Mouse (Mus musculus) lung, embryonic 15.5 days (tissue): ENCODE measurements around the gene Zfyve9. TPM values are rescaled to one million over a fixed set of nuclear protein-coding genes. Genes with fewer than 3 reads are reported as not detected.

ENCODE experiments used
- ATAC-seq: fragments of 200-750 bp; cut with Nextera tagmentation; 2 replicates; pipeline ENCODE4 v1.8.0; 2017; ENCODE audit warnings: moderate number of reproducible peaks, borderline replicate concordance; ENCODE audit not compliant: low FRiP score, low TSS enrichment; ENCODE audit errors: extremely low read depth
- H3K27ac ChIP-seq: fragments of 300-500 bp; sonication (generic); 2 replicates; pipeline ENCODE4 v1.5.1; 2015; ENCODE audit warnings: moderate library complexity, mild to moderate bottlenecking, inconsistent platforms
- H3K27me3 ChIP-seq: fragments of 300-500 bp; sonication (generic); 2 replicates; pipeline ENCODE4 v1.6.1; 2015; ENCODE audit warnings: inconsistent platforms
- H3K36me3 ChIP-seq: fragments of 300-500 bp; sonication (generic); 2 replicates; pipeline ENCODE4 v1.6.1; 2015; ENCODE audit warnings: inconsistent platforms
- H3K4me1 ChIP-seq: fragments of 300-500 bp; sonication (generic); 2 replicates; pipeline ENCODE4 v1.6.1; 2015; ENCODE audit warnings: inconsistent platforms
- H3K4me2 ChIP-seq: fragments of 300-500 bp; sonication (generic); 2 replicates; pipeline ENCODE4 v1.6.1; 2015; ENCODE audit warnings: inconsistent platforms, mild to moderate bottlenecking, moderate library complexity
- H3K4me3 ChIP-seq: fragments of 300-500 bp; sonication (generic); 2 replicates; pipeline ENCODE4 v1.5.1; 2015; ENCODE audit warnings: mild to moderate bottlenecking, inconsistent platforms
- H3K9ac ChIP-seq: fragments of 300-500 bp; sonication (generic); 2 replicates; pipeline ENCODE4 v1.6.1; 2015; ENCODE audit warnings: inconsistent platforms
- H3K9me3 ChIP-seq: fragments of 300-500 bp; sonication (generic); 2 replicates; pipeline ENCODE4 v1.6.1; 2016; ENCODE audit warnings: inconsistent platforms
- WGBS: fragments of 180-500 bp; shearing (Covaris S2); methylation state at CpG from one replicate; pipeline ENCODE4 v1.1.7; 2015; 5-methylcytosine and 5-hydroxymethylcytosine counted together
- polyA plus RNA-seq: library from polyadenylated mRNA; unstranded; fragments of >200 nt; fragmentation: Nextera tagmentation; extraction: Ambion mirVana; gene quantifications from 2 replicates; pipeline ENCODE4 v1.2.1, GENCODE M21; 2015

Gene Zfyve9
- polyA plus RNA-seq, 1 experiment from 2014 or later = 5.1 TPM

DNA sequence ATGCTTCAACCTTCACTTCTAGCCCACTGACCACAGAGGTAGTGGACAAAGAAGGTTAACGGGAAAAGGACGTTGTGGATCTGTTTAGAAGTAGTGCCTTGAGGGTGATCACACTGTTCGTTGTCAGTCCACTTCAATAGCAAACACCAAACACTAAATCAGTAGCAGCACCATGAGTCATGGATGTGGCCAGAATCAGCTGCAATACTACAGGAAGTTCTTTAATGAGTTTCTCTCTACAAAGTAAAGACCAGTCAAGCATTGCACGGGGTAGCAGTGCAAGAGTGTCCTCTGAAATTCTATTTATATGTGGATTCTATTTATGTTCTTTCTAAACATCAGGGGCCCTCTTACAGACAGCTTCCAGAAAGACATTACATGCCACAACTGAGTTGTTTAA lies 182.3 kb downstream of the Zfyve9 start:
- H3K9me3 ChIP-seq = no peaks in the 10 kb centered on the region
- no peaks in the 10 kb centered on the region for H3K27me3 ChIP-seq
- WGBS = 79% methylated on average over 4 of the region's 4 CpGs
- no peak overlapping the region for H3K9ac ChIP-seq
- no peak overlapping the region for H3K4me3 ChIP-seq
- H3K36me3 ChIP-seq = peaks cover 27% of the 10 kb centered on the region
- no peak overlapping the region for H3K27ac ChIP-seq
- H3K4me1 ChIP-seq = no peaks in the 10 kb centered on the region
- no peak for ATAC-seq
- no peak overlapping the region for H3K4me2 ChIP-seq

DNA sequence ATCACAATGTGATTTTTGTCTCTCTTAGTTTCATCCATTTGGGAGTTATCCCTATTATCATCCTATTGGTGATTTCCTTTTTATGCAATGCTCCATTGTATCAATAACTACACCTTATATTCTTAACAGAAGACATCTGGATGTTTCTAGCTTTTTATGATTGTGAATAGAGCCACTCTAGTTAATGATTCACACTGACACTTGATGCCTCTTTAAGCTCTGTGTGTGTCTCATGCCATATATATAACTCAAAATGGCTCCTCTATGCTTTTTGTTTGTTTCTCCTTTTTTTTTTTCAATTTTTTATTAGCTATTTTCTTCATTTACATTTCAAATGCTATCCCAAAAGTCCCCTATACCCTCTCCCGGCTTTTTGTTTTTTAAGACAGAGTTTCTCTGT lies 184.8 kb downstream of the Zfyve9 start:
- ATAC-seq = no peak
- no peak overlapping the region for H3K27ac ChIP-seq
- no peaks in the 10 kb centered on the region for H3K4me1 ChIP-seq
- H3K4me2 ChIP-seq = no peak overlapping the region
- H3K27me3 ChIP-seq = no peaks in the 10 kb centered on the region
- no peaks in the 10 kb centered on the region for H3K9me3 ChIP-seq
- H3K36me3 ChIP-seq = peaks cover 17% of the 10 kb centered on the region
- WGBS = 92% methylated on average over 1 of the region's 1 CpGs
- no peak overlapping the region for H3K4me3 ChIP-seq
- no peak overlapping the region for H3K9ac ChIP-seq

DNA sequence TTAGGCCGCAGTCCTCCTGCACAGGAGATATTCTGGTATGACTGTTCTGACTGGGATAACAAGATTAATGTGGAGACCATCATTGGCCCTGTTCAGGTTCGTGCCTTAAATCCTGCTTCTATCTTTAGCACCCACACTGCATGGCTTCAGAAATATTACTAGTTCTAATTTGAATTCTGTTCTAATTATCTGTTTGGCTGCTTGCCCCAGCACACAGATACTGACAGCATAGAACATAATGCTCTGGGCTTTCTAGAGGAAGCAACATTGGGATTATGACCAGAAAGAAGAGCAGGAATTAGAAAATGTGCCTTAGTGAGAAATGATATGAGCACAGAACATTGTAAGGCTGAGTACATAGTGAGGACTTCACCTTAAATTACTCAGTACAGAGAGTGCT lies 187.2 kb downstream of the Zfyve9 start:
- no peak overlapping the region for H3K4me2 ChIP-seq
- peaks cover 7% of the 10 kb centered on the region for H3K36me3 ChIP-seq
- H3K9ac ChIP-seq = no peak overlapping the region
- 93% methylated on average over 2 of the region's 2 CpGs for WGBS
- H3K4me1 ChIP-seq = no peaks in the 10 kb centered on the region
- no peak overlapping the region for H3K4me3 ChIP-seq
- no peaks in the 10 kb centered on the region for H3K27me3 ChIP-seq
- no peaks in the 10 kb centered on the region for H3K9me3 ChIP-seq
- no peak overlapping the region for H3K27ac ChIP-seq
- no peak for ATAC-seq

Other genes starting within 250 kb of the Zfyve9 start
- 90.2 and 90.9 TPM in 2 replicates for gene Prpf38a, start 201.5 kb downstream of the Zfyve9 start, polyA plus RNA-seq
- gene Orc1, start 201.4 kb downstream of the Zfyve9 start, polyA plus RNA-seq = 10.5 and 10.8 TPM in 2 replicates
- gene Cc2d1b, start 160.9 kb downstream of the Zfyve9 start, polyA plus RNA-seq = 31.1 and 32.2 TPM in 2 replicates
- 1.8 and 2.0 TPM in 2 replicates for gene 3110021N24Rik, start 61.1 kb downstream of the Zfyve9 start, polyA plus RNA-seq
- gene Btf3l4, start 52.8 kb upstream of the Zfyve9 start, polyA plus RNA-seq = 142 and 154 TPM in 2 replicates
- gene Txndc12, start 53.8 kb upstream of the Zfyve9 start, polyA plus RNA-seq = 125 and 132 TPM in 2 replicates
- 55.1 and 58.6 TPM in 2 replicates for gene Kti12, start 67.0 kb upstream of the Zfyve9 start, polyA plus RNA-seq
- 1.7 and 2.3 TPM in 2 replicates for gene A730015C16Rik, start 67.8 kb upstream of the Zfyve9 start, polyA plus RNA-seq
- gene Rab3b, start 98.3 kb upstream of the Zfyve9 start, polyA plus RNA-seq = 7.0 and 7.6 TPM in 2 replicates
- 64.2 and 65.8 TPM in 2 replicates for gene Nrd1, start 219.9 kb upstream of the Zfyve9 start, polyA plus RNA-seq